Mouse (Mus musculus): ENCODE measurements around the gene Ccnb1ip1. TPM values are rescaled to one million over a fixed set of nuclear protein-coding genes. Genes with fewer than 3 reads are reported as not detected.
A peak's percentile ranks its signal among the peaks of the same experiment; 100 is the strongest.
"Not testable (repeated sequence)": the region's sequence is repeated elsewhere in the genome, so short reads cannot be mapped to it uniquely, and the experiment has no call there.

Gene Ccnb1ip1
- total RNA-seq (2022): under 1 TPM in 2 of 4 experiments, not detected in 2; 0.24 to 0.32 TPM

- peak; percentile 95 to 100 for DNase-seq (ENCODE audit: low spot score in 2 of 2)
Measured at GRCm38 (mm10) chr14:50807487-50808072, at the start of gene Ccnb1ip1, which contains the start of gene Parp2. Gene Ccnb1ip1 (minus strand): TSS chr14:50807732. Gene Parp2 (plus strand): TSS chr14:50807841.

GRCm38 (mm10) chr14:50855788-50856187 lies 48.3 kb upstream of the Ccnb1ip1 start:
- DNase-seq (ENCODE audit: low spot score in 2 of 2): no peak

- no peak for DNase-seq (ENCODE audit: low spot score in 2 of 2)
Measured at GRCm38 (mm10) chr14:50837236-50837635, 29.7 kb upstream of the Ccnb1ip1 start.

- DNase-seq (ENCODE audit: low spot score in 2 of 2): no peak
Measured at GRCm38 (mm10) chr14:50834435-50834834, 26.9 kb upstream of the Ccnb1ip1 start.

- no peak for DNase-seq (ENCODE audit: low spot score in 2 of 2)
Measured at GRCm38 (mm10) chr14:50833964-50834363, 26.4 kb upstream of the Ccnb1ip1 start.

- no peak for DNase-seq (ENCODE audit: low spot score in 2 of 2)
Measured at GRCm38 (mm10) chr14:50829878-50830277, 22.3 kb upstream of the Ccnb1ip1 start.

GRCm38 (mm10) chr14:50826579-50826978 lies 19.0 kb upstream of the Ccnb1ip1 start:
- peak in 1 of 2 experiments; percentile 24 for DNase-seq (ENCODE audit: low spot score in 2 of 2)

- DNase-seq (ENCODE audit: low spot score in 2 of 2): no peak
Measured at GRCm38 (mm10) chr14:50824219-50824618, 16.7 kb upstream of the Ccnb1ip1 start.

- no peak for DNase-seq (ENCODE audit: low spot score in 2 of 2)
Measured at GRCm38 (mm10) chr14:50823240-50823639, 15.7 kb upstream of the Ccnb1ip1 start.

- DNase-seq (ENCODE audit: low spot score in 2 of 2): no peak
Measured at GRCm38 (mm10) chr14:50813060-50813459, 5.5 kb upstream of the Ccnb1ip1 start.

- not testable (repeated sequence) for DNase-seq (ENCODE audit: low spot score in 2 of 2)
Measured at GRCm38 (mm10) chr14:50806469-50806868, 1.1 kb downstream of the Ccnb1ip1 start.

GRCm38 (mm10) chr14:50804683-50805082 lies 2.8 kb downstream of the Ccnb1ip1 start:
- DNase-seq (ENCODE audit: low spot score in 2 of 2): no peak

GRCm38 (mm10) chr14:50802843-50803562 lies 4.5 kb downstream of the Ccnb1ip1 start:
- no peak for DNase-seq (ENCODE audit: low spot score in 2 of 2)

GRCm38 (mm10) chr14:50802441-50802840 lies 5.1 kb downstream of the Ccnb1ip1 start:
- no peak for DNase-seq (ENCODE audit: low spot score in 2 of 2)

GRCm38 (mm10) chr14:50799502-50800259 lies 7.9 kb downstream of the Ccnb1ip1 start:
- peak in 1 of 2 experiments; percentile 9 for DNase-seq (ENCODE audit: low spot score in 2 of 2)

- DNase-seq (ENCODE audit: low spot score in 2 of 2): no peak
Measured at GRCm38 (mm10) chr14:50798512-50798911, 9.0 kb downstream of the Ccnb1ip1 start.

GRCm38 (mm10) chr14:50796464-50796863 lies 11.1 kb downstream of the Ccnb1ip1 start:
- no peak for DNase-seq (ENCODE audit: low spot score in 2 of 2)

GRCm38 (mm10) chr14:50795965-50796364 lies 11.6 kb downstream of the Ccnb1ip1 start:
- DNase-seq (ENCODE audit: low spot score in 2 of 2): no peak

GRCm38 (mm10) chr14:50795261-50795935 lies 12.1 kb downstream of the Ccnb1ip1 start:
- DNase-seq (ENCODE audit: low spot score in 2 of 2): no peak

GRCm38 (mm10) chr14:50788157-50788556 lies 19.4 kb downstream of the Ccnb1ip1 start:
- no peak for DNase-seq (ENCODE audit: low spot score in 2 of 2)

- peak; percentile 73 to 90 for DNase-seq (ENCODE audit: low spot score in 2 of 2)
Measured at GRCm38 (mm10) chr14:50785251-50785637, 22.3 kb downstream of the Ccnb1ip1 start, which contains the start of gene Ttc5. Gene Ttc5 (minus strand): TSS chr14:50785519.
